Mouse (Mus musculus): ENCODE results near the gene Itga2.

The Itga2 gene

DNA sequence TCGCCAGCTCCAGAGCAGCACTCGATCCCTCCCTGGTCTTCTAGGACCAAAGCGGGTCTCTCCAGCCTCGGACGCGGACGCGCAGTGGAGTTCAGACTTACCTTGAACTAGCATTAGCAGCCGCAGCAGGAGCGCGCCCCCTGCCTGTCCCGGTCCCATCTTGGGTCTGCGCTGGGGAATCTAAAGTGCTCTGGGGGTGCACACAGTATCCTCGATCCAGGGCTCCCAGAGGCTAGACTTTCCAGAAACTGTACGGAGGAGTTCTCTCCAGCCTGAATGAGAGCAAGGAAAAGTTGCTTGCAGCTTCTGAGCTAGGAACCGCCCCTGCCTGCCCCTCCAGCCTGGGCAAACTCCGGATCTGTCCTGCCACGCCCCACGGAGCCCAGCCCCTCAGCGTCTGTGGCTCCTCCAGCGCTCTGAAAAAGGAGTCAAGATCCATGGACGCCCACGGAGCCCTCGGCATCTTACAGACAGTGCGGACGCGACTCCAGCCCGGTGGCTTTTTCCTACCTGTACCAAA, at the start of gene Itga2:
TSS of gene Itga2 (minus strand) at position 326 of the 520 bp plus-strand sequence.
- in situ Hi-C loops (cut with MboI; ENCODE audit: low pct_unique_long_range_greater_than_20kb in 1 of 2, low sequenced_read_pairs in 2 of 2, unreplicated experiment in 1 of 2) = no loop called here

DNA sequence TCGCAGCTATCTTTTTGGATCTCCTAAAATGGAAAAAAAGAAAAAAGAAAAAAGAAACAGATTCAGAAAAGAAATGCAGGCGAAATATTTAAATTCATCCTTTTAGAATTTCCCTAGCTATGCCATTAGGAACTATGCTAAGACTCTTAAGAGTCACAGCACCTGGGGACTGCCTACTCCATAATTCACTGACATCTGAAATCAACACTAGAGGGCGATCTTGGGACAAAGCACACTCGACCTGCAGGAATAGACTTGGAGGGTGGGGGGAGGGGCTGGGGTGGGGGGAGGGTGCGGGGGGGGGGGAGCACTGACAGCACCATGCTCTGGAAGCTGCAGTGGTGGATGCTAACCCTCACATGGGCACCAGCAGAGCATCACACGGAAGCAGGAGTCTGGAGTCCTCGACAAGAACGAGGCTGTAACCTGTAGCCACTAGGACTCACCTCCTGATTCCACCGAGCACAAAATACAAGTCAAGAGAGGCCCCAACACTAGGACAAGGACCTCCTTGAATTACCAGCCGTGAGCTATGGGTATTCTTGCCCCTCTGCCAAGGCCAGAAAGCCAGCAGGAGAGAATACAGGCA, 49.0 kb upstream of the Itga2 start:
- in situ Hi-C loops (cut with MboI; ENCODE audit: low pct_unique_long_range_greater_than_20kb in 1 of 2, low sequenced_read_pairs in 2 of 2, unreplicated experiment in 1 of 2) = no loop called here

DNA sequence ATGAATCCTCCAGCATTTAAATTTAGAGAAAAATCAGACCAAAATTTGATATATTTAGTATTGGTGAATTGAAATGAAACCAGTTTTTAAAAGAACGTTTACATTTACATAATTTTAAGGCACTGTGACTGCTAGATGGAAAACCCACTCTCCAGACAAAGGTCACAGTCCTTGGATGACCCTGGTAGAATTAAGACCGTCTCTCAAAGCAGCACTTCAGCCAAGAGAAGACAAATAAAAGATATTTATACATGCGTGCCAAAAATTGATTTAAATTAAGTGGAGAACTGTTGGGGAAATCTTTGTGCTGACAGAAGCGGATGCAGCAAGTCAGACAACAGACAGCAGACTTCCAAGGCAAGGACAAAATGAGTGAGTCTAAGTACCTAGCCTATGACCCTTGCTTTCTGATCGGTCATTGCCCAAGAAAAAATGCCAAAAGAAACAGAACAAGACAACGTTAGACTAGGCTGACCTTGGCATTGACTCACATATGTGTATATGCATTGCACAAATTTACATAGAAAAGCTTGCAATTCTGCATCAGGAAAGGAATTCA, 42.7 kb upstream of the Itga2 start:
- in situ Hi-C loops (cut with MboI; ENCODE audit: low pct_unique_long_range_greater_than_20kb in 1 of 2, low sequenced_read_pairs in 2 of 2, unreplicated experiment in 1 of 2) = loop anchor here in 1 of 2 experiments (25.0 kb wide), 1 partner anchor 137 kb away; no protein-coding TSS in a partner anchor

DNA sequence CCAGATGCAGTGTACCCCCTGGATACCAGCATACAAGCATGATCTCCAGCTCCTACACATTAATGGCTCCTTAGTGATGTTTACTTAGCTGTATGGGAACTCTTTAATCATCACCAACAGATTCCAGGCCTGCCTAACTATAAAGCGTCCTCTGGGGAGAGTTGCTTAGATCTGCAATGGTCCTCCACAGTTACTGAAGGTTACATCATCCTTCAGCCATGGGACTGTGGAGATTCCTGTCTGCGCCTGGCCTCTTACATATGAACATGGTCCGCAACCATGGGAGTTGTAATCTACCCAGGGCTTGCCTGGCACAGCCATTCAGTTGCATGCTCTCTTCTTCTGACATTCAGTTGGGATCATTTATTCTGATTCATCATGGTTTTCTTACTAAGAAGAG, 40.0 kb upstream of the Itga2 start:
- in situ Hi-C loops (cut with MboI; ENCODE audit: low pct_unique_long_range_greater_than_20kb in 1 of 2, low sequenced_read_pairs in 2 of 2, unreplicated experiment in 1 of 2) = loop anchor here in 1 of 2 experiments (25.0 kb wide), 1 partner anchor 135 kb away; no protein-coding TSS in a partner anchor

DNA sequence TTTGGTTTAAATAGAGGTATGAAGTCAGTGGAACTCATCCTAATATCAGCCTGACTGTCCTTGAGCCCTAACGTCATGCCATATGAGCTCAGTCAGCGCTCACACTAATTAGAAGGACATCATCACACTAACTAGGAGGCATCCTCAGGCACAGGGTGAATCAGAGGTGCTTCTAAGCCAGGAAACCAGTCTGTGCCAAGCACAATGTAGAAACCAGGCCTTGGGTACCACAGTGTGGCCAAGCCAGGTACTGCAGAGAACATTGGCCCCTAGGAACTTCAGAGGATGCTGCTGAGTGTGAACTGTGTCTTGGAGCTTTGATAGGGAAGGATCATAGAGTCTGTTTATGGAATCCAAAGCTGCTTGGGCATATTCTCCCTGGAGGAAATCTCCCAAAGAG, 32.3 kb upstream of the Itga2 start:
- in situ Hi-C loops (cut with MboI; ENCODE audit: low pct_unique_long_range_greater_than_20kb in 1 of 2, low sequenced_read_pairs in 2 of 2, unreplicated experiment in 1 of 2) = loop anchor here in 1 of 2 experiments (25.0 kb wide), 1 partner anchor 127 kb away; no protein-coding TSS in a partner anchor

DNA sequence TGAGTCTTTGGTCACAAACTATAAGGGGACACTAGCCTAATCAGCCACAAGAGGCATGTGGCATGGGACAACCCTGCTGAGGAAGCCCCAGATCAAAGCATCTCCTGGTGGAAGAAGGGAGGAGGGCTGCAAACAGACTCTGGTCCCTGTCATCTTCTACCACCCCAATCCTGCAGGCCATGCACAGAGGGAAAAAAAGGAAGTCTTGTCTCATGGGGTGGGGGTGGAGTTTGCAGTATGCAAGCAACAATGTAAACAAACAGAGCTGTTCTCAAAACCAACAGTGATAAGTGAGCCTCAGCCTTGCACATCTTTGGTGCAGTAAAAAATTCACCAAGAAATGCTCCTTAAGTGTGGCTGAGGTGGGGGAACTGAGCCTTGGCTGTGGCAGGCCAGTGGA, 22.6 kb upstream of the Itga2 start:
- in situ Hi-C loops (cut with MboI; ENCODE audit: low pct_unique_long_range_greater_than_20kb in 1 of 2, low sequenced_read_pairs in 2 of 2, unreplicated experiment in 1 of 2) = loop anchor here in 1 of 2 experiments (25.0 kb wide), 1 partner anchor 117 kb away; no protein-coding TSS in a partner anchor

DNA sequence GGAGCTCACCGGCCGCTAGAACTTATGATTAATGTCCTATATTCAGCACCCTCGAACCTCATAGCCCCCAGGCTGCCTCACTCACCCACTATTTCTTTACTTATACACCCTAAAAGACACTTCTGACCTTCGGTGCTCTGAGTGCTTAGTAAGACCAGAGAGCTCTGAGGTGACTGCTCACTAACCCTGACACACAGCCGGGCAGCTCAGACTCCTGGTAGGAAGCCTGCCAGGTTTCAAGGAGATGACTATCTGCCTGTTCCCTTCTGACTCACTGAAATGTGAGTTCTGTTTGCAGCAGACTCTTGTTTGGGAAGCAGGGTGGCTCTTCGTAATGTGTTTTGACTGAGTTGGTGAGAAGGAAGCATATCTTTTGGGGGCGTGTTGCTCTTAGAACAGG, 1.6 kb upstream of the Itga2 start:
- in situ Hi-C loops (cut with MboI; ENCODE audit: low pct_unique_long_range_greater_than_20kb in 1 of 2, low sequenced_read_pairs in 2 of 2, unreplicated experiment in 1 of 2) = no loop called here

DNA sequence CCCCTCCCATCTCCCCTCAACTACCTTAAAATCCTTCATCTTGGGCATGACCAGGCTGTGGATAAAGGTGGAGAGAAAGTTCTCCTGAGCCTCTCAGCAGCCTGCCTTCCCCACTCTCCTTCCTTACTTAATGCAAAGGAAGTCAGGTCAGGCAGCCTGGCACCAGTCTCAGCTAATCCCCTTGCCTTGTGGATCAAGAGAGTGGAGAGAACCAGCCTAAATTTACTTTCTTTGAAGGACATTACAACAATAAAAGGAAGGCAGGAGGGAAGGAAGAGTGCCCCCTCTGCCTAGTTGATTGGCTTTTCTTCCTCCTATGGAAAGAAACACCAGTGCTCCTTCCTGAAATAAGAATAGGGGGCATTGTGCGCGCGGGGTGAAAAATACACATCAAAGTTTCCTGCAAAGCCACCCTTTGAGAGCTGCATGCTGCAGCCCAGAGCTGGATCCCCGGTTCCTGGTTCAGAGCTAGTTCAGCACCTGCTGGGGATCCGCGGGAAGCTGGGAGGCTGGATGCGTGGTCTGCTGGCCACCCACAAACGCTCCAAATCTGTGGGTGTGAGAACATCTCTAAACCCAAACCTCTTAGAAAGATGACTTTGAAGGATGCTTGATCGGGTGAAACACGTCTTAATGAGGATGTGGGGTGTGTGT, 777 bp downstream of the Itga2 start:
- in situ Hi-C loops (cut with MboI; ENCODE audit: low pct_unique_long_range_greater_than_20kb in 1 of 2, low sequenced_read_pairs in 2 of 2, unreplicated experiment in 1 of 2) = no loop called here

DNA sequence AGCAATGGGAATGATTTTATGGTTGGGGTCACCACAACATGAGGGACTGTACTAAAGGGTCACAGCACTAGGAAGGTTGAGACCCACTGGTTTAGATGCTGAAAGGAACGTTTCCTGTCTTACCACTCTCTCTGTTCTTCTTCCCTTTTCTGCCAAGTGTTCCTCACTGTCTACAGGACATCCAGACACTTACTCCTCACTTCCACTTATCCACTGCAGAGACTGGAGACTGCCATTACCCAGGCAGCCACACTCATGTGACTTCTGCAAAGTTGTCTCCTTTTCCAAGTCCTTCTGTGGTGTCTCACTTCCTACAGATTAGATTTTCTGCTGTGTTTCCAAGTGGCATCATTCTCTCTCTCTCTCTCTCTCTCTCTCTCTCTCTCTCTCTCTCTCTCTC, 7.1 kb downstream of the Itga2 start:
- in situ Hi-C loops (cut with MboI; ENCODE audit: low pct_unique_long_range_greater_than_20kb in 1 of 2, low sequenced_read_pairs in 2 of 2, unreplicated experiment in 1 of 2) = no loop called here

DNA sequence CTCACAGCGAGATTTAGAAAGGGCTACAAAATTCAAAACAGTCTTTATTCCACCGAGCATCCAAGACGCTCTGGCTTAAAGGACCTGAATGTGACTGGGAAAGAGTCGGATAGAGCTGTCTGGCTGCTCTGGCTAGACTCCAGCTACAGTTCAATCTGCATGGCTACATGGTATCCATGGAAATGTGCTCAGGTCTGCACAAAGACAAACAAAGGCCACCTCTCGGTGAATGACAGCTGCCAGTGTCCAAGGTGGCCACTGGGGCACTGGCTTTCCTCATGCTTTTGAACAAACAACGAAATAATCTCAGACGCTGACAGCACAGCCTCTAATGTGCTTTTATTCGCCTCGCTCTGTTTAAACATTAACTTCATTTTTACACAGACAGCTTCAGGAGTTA, 8.6 kb downstream of the Itga2 start:
- in situ Hi-C loops (cut with MboI; ENCODE audit: low pct_unique_long_range_greater_than_20kb in 1 of 2, low sequenced_read_pairs in 2 of 2, unreplicated experiment in 1 of 2) = no loop called here

DNA sequence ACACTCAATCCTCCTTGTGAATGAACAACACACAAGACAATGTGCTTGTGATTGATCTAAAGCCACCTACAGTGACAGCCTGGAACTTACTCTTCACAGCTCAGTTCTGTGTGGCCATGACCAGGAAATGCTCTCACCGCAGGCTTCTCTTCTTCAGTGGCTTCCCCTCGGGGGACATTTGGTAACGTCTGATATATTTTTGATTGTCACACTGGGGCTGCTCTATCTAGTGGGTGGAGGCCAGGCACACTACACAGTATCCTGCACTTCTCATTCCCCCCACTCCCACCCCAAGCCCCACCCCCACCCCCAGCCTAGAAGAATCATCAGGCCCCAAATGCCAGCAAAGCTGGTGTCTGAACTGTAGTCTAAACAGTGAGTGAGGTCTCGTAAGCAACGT, 16.1 kb downstream of the Itga2 start:
- in situ Hi-C loops (cut with MboI; ENCODE audit: low pct_unique_long_range_greater_than_20kb in 1 of 2, low sequenced_read_pairs in 2 of 2, unreplicated experiment in 1 of 2) = no loop called here

DNA sequence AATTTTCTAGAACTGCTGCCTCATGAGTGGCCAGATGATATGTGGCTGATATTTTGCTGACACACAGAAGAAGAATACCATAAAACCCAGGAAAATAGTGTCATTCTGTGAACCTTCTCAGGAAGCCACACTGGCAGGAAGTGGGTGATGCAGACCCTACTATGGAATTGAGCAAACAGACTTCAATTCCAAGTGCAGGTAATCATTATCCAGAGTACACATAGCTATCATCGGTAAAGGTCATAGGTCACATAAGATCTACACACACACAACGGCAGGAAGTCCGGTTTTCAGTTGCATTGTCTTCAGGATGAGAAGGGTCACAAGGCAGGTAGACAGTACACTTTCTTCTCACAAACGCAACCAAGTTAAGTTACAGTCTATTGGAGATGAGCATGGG, 16.9 kb downstream of the Itga2 start:
- in situ Hi-C loops (cut with MboI; ENCODE audit: low pct_unique_long_range_greater_than_20kb in 1 of 2, low sequenced_read_pairs in 2 of 2, unreplicated experiment in 1 of 2) = no loop called here

DNA sequence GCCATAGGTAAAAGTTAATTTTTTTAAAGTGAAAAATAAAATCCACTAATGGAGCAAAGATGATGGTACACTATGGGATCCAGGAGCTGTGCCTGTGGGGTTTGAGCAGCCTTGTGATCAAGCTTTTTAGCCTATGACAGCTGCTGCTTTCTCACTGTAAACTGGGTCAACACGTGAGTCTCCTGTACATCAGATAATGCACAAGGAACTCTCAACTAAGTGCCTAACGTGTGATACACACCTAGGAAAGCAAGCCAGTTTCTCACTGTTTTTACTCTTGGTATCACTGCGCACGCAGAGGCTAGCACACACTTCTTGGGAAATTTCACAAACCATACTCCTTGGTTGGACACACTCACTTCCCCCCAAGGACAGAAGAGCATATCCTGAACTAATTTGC, 17.3 kb downstream of the Itga2 start:
- in situ Hi-C loops (cut with MboI; ENCODE audit: low pct_unique_long_range_greater_than_20kb in 1 of 2, low sequenced_read_pairs in 2 of 2, unreplicated experiment in 1 of 2) = no loop called here

DNA sequence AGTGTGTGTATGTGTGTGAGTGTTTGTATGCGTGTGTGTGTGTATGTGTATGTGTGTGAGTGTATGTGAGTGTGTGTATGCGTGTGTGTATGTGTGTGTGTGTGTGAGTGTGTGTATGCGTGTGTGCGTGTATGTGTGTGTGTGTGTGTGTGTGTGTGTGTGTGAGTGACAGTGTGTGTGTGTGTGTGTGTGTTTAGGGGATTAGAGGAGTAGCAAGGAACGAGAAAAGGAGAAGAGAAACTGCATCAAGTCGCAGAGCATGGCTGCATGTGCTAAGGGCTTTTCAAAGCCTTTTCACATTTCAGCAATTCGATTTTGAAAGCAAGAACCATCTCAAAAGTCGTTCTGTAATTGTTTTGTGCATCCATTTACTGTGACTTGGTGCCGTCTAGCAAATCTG, 21.3 kb downstream of the Itga2 start:
- in situ Hi-C loops (cut with MboI; ENCODE audit: low pct_unique_long_range_greater_than_20kb in 1 of 2, low sequenced_read_pairs in 2 of 2, unreplicated experiment in 1 of 2) = no loop called here

DNA sequence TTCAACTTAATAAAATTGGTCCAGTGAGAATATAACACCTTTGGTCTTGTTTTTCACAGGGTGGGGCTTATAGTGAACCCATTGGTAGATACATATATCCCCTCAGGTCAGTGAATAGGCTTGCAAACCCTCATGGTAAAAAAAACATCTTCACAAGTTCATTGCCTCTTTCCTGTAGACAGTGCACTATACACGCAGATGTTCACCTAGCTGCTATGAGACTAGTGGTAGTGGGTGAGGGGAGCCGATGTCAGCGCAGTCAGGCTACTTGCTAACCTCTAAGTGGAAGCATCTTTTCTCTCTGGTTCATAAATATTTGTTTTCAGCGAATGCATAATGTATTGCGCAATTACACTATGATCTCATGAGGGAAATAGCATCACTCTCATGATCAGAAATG, 22.4 kb downstream of the Itga2 start:
- in situ Hi-C loops (cut with MboI; ENCODE audit: low pct_unique_long_range_greater_than_20kb in 1 of 2, low sequenced_read_pairs in 2 of 2, unreplicated experiment in 1 of 2) = no loop called here

DNA sequence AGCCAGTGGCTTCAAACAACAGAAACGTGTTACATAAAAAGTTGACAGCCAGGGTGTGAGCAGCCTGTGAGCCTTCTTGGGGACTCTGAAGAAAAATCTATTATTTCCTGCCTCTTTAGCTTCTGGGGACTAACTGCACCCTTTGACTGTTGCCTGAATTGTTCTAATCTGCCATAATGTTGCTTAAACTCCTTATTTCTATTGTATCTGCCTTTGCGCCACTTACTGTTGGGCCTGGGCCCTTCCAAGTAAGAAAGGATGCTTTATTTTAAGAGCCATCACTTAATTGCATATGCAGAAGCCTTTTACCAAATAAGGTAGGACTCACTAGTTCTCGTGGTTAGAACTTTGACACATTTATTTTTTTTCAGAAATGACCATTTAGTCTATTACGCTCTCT, 24.0 kb downstream of the Itga2 start:
- in situ Hi-C loops (cut with MboI; ENCODE audit: low pct_unique_long_range_greater_than_20kb in 1 of 2, low sequenced_read_pairs in 2 of 2, unreplicated experiment in 1 of 2) = no loop called here

DNA sequence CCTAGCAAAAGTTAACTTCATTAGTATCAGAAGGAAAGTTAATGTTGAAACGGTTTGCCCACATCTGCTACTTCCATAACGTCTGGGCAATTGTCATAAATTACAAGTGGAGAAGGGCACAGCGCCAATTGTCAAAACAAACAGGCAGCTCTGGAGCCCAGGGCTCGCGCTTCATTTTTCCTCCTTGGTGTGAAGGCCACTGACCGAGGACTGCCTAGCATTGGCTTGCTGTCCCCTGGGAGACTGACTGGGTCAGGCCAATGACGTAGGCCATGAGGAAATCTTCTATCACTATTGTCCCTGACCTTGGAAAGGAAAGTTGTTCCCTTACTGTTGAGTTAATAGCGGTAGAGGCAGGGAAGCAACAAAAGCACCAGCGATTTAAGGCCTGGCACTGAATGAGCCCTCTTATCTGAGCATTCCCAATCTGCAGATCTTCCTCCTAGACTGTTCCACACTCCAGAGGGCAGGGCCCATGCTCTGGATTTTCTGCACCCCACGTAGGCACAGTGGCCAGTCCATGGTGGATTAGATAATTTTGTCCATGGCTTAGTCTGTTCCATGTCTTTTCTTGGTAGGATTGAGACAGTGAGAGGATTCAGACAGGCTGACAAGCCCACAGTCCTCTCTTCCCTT, 35.0 kb downstream of the Itga2 start:
- in situ Hi-C loops (cut with MboI; ENCODE audit: low pct_unique_long_range_greater_than_20kb in 1 of 2, low sequenced_read_pairs in 2 of 2, unreplicated experiment in 1 of 2) = no loop called here

DNA sequence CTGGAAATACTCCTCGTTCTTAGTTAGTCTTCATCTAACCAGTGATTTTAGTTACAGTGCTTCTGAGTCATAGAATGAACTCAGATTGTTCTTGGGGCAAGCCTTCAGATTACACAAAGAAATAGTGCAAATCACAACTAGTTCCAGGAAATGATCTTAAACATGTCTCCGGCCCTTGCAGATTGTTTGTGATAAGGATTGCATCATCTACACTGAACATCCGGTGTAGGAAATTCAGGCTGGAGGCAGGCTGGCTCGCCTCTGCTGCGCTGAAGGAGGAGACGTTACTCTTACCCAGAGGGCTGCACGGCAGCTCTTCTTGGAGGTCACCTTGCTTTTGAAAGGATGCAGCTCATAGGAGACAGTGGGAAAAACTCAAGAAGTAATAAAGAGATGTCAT, 36.0 kb downstream of the Itga2 start:
- in situ Hi-C loops (cut with MboI; ENCODE audit: low pct_unique_long_range_greater_than_20kb in 1 of 2, low sequenced_read_pairs in 2 of 2, unreplicated experiment in 1 of 2) = no loop called here

DNA sequence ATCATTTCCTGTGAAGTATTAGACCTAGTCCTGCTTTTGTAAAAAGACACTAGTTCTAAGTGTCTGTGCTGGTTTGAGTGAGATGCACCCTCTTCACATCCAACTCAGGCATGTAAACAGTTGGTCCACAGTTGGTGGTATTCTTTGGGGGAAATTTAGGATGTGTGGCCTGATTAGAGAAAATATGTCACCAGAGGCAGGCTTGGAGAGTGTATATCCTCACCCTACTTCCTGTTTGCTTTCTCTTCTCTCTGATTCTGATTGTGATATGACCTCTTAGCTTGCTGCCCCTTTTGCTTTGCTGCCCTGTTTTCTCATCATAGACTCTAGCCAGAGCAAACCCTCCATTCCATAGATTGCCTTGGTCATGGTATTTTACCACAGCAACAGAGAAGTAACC, 37.2 kb downstream of the Itga2 start:
- in situ Hi-C loops (cut with MboI; ENCODE audit: low pct_unique_long_range_greater_than_20kb in 1 of 2, low sequenced_read_pairs in 2 of 2, unreplicated experiment in 1 of 2) = no loop called here

All from mouse embryonic stem cell (cell line).